Mouse (Mus musculus) liver, embryonic 11.5 days (tissue): ENCODE data around the gene Gm42906. TPM values are rescaled to one million over a fixed set of nuclear protein-coding genes. Genes with fewer than 3 reads are reported as not detected.

Source experiments
- ATAC-seq: fragments of 200-750 bp; cut with Nextera tagmentation; replicated peaks from 2 replicates; pipeline ENCODE4 v1.8.0; 2017; ENCODE audit warnings: moderate number of reproducible peaks, mild to moderate bottlenecking, moderate TSS enrichment, moderate library complexity; ENCODE audit not compliant: low FRiP score
- DNase-seq: peaks from one replicate; pipeline ENCODE4 v3.0.0-alpha.2; 2017; ENCODE audit warnings: low spot score
- H3K27ac ChIP-seq: fragments of 300-500 bp; sonication (generic); 2 replicates; pipeline ENCODE4 v1.5.1; 2014; ENCODE audit warnings: mild to moderate bottlenecking, low read depth, low read length, control low read depth
- H3K27me3 ChIP-seq: fragments of 300-500 bp; sonication (generic); replicated peaks from 2 replicates; pipeline ENCODE4 v1.6.1; 2014; ENCODE audit warnings: low read length, mixed read lengths; ENCODE audit not compliant: control insufficient read depth, insufficient read depth
- H3K36me3 ChIP-seq: fragments of 300-500 bp; sonication (generic); 2 replicates; pipeline ENCODE4 v1.6.1; 2014; ENCODE audit warnings: mild to moderate bottlenecking, low read length, moderate library complexity, mixed read lengths; ENCODE audit not compliant: control insufficient read depth, insufficient read depth
- H3K4me1 ChIP-seq: fragments of 300-500 bp; sonication (generic); replicated peaks from 2 replicates; pipeline ENCODE4 v1.6.1; 2014; ENCODE audit warnings: low read length, mixed read lengths; ENCODE audit not compliant: control insufficient read depth, insufficient read depth
- H3K4me2 ChIP-seq: fragments of 300-500 bp; sonication (generic); 2 replicates; pipeline ENCODE4 v1.6.1; 2014; ENCODE audit warnings: mild to moderate bottlenecking, control low read depth, moderate library complexity
- H3K4me3 ChIP-seq: fragments of 300-500 bp; sonication (generic); 2 replicates; pipeline ENCODE4 v1.5.1; 2014; ENCODE audit warnings: low read depth, low read length, control low read depth
- H3K9ac ChIP-seq: fragments of 300-500 bp; sonication (generic); 2 replicates; pipeline ENCODE4 v1.6.1; 2014; ENCODE audit warnings: low read depth, low read length, control low read depth
- H3K9me3 ChIP-seq: fragments of 300-500 bp; sonication (generic); 2 replicates; pipeline ENCODE4 v1.6.1; 2016; ENCODE audit warnings: low read length, inconsistent platforms, mixed read lengths; ENCODE audit not compliant: control insufficient read depth
- WGBS: fragments of 180-500 bp; shearing (Covaris S2); extraction: QIAGEN DNeasy Blood & Tissue Kit; methylation state at CpG from one replicate; pipeline ENCODE4 v1.1.7; 2014; 5-methylcytosine and 5-hydroxymethylcytosine counted together
- polyA plus RNA-seq: library from polyadenylated mRNA; unstranded; fragments of >200 nt; fragmentation: Nextera tagmentation; extraction: Ambion mirVana; gene quantifications from 2 replicates; pipeline ENCODE4 v1.2.1, GENCODE M21; 2014

The Gm42906 gene
- polyA plus RNA-seq, 1 experiment from 2014 or later = not detected

DNA sequence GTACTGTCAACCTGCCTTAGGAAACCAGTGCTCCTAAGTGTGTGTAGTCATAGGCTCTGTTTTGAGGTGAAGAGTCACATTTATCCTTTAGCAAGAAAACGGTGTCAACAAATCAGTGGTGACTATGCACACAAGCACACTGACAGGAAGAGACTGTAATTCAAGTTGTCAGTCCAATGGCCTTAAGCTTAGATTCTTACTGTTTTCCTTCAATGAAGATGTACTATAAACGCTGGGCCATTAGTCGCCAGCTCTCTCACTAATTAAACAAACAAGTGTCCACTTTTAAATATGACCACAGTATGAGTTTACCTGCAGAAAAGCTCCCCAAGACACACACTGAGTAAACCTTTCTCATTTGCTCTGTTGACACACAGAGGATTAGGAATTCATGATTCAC is 238.6 kb downstream of the Gm42906 start:
- Histone ChIP-seq H3K9ac (no peak overlapping the region; the same call in 1 of the 2 replicates), H3K27me3 (no peaks in the 10 kb centered on the region), H3K9me3 (no peaks in the 10 kb centered on the region), H3K36me3 (no peaks in the 10 kb centered on the region), H3K4me2 (peak overlapping the region; percentile 83), H3K4me1 (0 out of 2 replicates have a peak, but pooled peaks cover 3% of the 10 kb centered on the region), H3K4me3 (peak overlapping the region; percentile 57), H3K27ac (no peak overlapping the region)
- WGBS = 36% methylated on average over 3 of the region's 3 CpGs
- ATAC-seq (no peak), DNase-seq (no peak)

- Histone ChIP-seq H3K36me3 (no peaks in the 10 kb centered on the region), H3K27me3 (no peaks in the 10 kb centered on the region), H3K9ac (no peak overlapping the region), H3K27ac (no peak overlapping the region), H3K9me3 (no peaks in the 10 kb centered on the region), H3K4me3 (no peak overlapping the region), H3K4me2 (no peak overlapping the region), H3K4me1 (0 out of 2 replicates have a peak, but pooled peaks cover 3% of the 10 kb centered on the region)
- no peak for ATAC-seq
- no peak for DNase-seq
- WGBS = 85% methylated on average over 6 of the region's 6 CpGs
These were observed 239.3 kb downstream of the Gm42906 start for GRCm38 (mm10) chr5:151188659-151189058.

GRCm38 (mm10) chr5:151187336-151187735 is 240.6 kb downstream of the Gm42906 start:
- no peak overlapping the region for H3K4me3 ChIP-seq
- 74% methylated on average over 11 of the region's 11 CpGs for WGBS
- no peak overlapping the region for H3K27ac ChIP-seq
- no peaks in the 10 kb centered on the region for H3K27me3 ChIP-seq
- H3K9ac ChIP-seq = no peak overlapping the region
- 0 out of 2 replicates have a peak, but pooled peaks cover 3% of the 10 kb centered on the region for H3K4me1 ChIP-seq
- no peaks in the 10 kb centered on the region for H3K36me3 ChIP-seq
- H3K9me3 ChIP-seq = no peaks in the 10 kb centered on the region
- no peak overlapping the region for H3K4me2 ChIP-seq
- no peak for DNase-seq
- no peak for ATAC-seq

DNA sequence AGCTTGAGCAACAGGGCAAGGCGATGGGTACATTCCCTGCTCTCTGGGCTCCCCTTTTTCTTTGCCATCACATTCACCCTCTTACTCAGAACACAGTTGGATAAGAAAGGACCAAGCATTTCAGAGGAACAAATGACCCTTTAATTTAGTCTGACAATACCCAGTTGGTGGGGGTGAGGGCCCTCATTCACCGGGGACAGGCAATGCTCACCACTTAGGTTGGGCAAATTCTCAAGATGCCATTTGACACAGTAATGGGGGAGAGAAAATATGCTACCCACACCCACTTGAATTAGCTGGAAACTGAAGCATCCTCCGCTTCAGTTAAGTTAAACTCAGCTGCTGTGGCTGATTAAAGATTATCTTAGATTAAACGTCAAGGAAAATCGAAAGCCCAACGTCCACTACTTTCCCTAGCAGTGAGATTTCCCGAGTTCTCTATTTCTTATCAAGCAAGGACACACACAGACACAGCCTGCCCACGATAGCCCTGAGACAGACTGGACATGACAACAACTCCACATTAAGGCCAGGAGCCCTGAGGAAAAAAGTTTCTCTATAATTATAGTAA is 242.6 kb downstream of the Gm42906 start:
- no peak for DNase-seq
- no peak overlapping the region for H3K4me2 ChIP-seq
- no peaks in the 10 kb centered on the region for H3K9me3 ChIP-seq
- no peaks in the 10 kb centered on the region for H3K27me3 ChIP-seq
- 50% methylated on average over 8 of the region's 8 CpGs for WGBS
- H3K4me3 ChIP-seq = no peak overlapping the region
- H3K4me1 ChIP-seq = 0 out of 2 replicates have a peak, but pooled peaks cover 3% of the 10 kb centered on the region
- no peak overlapping the region for H3K9ac ChIP-seq
- H3K27ac ChIP-seq = no peak overlapping the region
- no peak for ATAC-seq
- no peaks in the 10 kb centered on the region for H3K36me3 ChIP-seq

- ATAC-seq (no peak), DNase-seq (no peak)
- Histone ChIP-seq H3K4me2 (no peak overlapping the region), H3K27me3 (no peaks in the 10 kb centered on the region), H3K27ac (no peak overlapping the region), H3K36me3 (no peaks in the 10 kb centered on the region), H3K9ac (no peak overlapping the region), H3K9me3 (no peaks in the 10 kb centered on the region), H3K4me3 (no peak overlapping the region), H3K4me1 (no peaks in the 10 kb centered on the region)
- WGBS = 73% methylated on average over 11 of the region's 11 CpGs
These were observed 244.2 kb downstream of the Gm42906 start for GRCm38 (mm10) chr5:151183656-151184240.

DNA sequence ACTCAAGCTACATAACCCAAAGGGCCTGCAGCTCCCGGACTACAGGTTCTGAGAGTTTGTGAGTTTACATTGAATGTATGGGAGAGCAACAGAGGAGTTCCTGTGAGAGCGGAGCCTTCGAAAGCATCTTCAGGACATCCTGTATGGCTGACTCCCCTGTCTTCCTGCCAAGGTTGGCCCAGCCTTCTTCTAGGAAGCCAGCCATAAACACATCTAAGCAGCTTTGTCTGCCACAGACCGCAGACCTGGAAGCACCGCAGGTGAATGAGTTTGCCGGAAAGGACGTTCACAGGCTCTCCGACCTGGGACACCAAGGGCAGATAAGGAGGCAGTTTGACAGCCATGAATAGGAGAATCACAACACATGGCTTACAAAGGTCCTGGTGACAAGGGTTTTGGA is 246.7 kb downstream of the Gm42906 start:
- Histone ChIP-seq H3K27ac (no peak overlapping the region), H3K4me3 (no peak overlapping the region), H3K9me3 (no peaks in the 10 kb centered on the region), H3K9ac (no peak overlapping the region), H3K4me1 (no peaks in the 10 kb centered on the region), H3K27me3 (no peaks in the 10 kb centered on the region), H3K36me3 (no peaks in the 10 kb centered on the region), H3K4me2 (no peak overlapping the region)
- DNase-seq (no peak), ATAC-seq (no peak)
- 91% methylated on average over 8 of the region's 8 CpGs for WGBS

DNA sequence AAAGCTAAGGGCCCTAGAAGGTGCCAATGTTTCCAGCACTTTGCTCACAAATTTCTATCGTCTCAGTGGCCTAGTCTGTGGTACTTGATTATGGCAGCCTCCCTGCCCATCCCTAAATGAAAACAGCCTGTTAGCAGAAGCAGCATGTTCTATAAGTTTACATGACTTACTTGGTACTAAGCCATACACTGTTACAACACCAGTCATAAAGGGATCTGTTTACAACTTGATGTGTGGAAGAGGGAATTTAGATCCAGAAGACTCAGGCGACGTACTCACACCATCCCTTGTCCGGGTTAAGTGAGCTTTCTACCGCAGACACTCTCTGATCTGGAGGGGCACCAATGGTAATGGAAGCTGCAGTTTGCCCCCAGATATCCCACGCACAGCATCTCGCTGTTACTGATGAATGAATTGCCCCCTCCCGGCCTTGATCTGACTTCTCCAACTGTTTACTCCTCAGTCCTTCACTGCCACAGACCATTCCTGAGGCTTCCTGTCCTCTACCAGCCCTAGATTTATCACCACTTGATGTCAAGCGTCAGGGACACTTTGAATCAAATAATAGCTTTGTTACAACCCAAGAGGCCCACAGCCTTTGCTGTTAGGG is 247.7 kb downstream of the Gm42906 start:
- no peaks in the 10 kb centered on the region for H3K4me1 ChIP-seq
- no peaks in the 10 kb centered on the region for H3K9me3 ChIP-seq
- H3K36me3 ChIP-seq = no peaks in the 10 kb centered on the region
- no peak overlapping the region for H3K4me3 ChIP-seq
- 81% methylated on average over 9 of the region's 9 CpGs for WGBS
- ATAC-seq = no peak
- no peak for DNase-seq
- H3K27ac ChIP-seq = no peak overlapping the region
- H3K9ac ChIP-seq = no peak overlapping the region
- no peaks in the 10 kb centered on the region for H3K27me3 ChIP-seq
- H3K4me2 ChIP-seq = no peak overlapping the region

DNA sequence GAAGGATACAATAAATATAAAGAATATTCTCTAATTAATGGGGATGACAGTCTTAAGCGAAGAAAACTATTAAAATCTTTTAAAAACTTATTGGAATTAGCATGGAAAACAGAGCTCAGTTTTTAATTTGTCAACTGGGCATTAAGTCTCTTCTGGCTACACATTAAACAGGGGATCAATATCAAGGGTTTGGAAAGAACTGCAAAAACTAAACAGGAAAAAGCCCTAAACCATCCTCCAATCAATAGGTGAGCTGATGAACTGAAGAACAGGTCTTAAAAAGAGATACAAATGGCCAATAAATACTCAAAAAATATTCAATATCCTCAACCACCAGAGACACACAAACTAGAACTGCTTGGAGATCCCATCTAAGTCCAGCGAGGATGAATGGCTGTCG is 250.8 kb downstream of the Gm42906 start:
- no peaks in the 10 kb centered on the region for H3K27me3 ChIP-seq
- H3K4me3 ChIP-seq = no peak overlapping the region
- no peak for DNase-seq
- H3K9ac ChIP-seq = no peak overlapping the region
- H3K4me2 ChIP-seq = no peak overlapping the region
- ATAC-seq = no peak
- no peaks in the 10 kb centered on the region for H3K9me3 ChIP-seq
- 77% methylated on average over 3 of the region's 3 CpGs for WGBS
- no peaks in the 10 kb centered on the region for H3K36me3 ChIP-seq
- H3K27ac ChIP-seq = no peak overlapping the region
- no peaks in the 10 kb centered on the region for H3K4me1 ChIP-seq

GRCm38 (mm10) chr5:151175897-151176313 is 252.1 kb downstream of the Gm42906 start:
- no peaks in the 10 kb centered on the region for H3K4me1 ChIP-seq
- H3K9ac ChIP-seq = no peak overlapping the region
- 0 out of 2 replicates have a peak, but pooled peaks have one; percentile 40 for ATAC-seq
- no peak for DNase-seq
- WGBS = 49% methylated on average over 4 of the region's 4 CpGs
- H3K36me3 ChIP-seq = no peaks in the 10 kb centered on the region
- H3K9me3 ChIP-seq = no peaks in the 10 kb centered on the region
- H3K4me3 ChIP-seq = no peak overlapping the region
- peak overlapping the region; percentile 5; the same call in 1 of the 2 replicates for H3K27ac ChIP-seq
- no peaks in the 10 kb centered on the region for H3K27me3 ChIP-seq
- H3K4me2 ChIP-seq = no peak overlapping the region
